Mouse (Mus musculus): ENCODE measurements around the gene Sgsm3. TPM values are rescaled to one million over a fixed set of nuclear protein-coding genes. Genes with fewer than 3 reads are reported as not detected.
A peak's percentile ranks its signal among the peaks of the same experiment; 100 is the strongest.

Gene Sgsm3
- polyA plus RNA-seq, 1 experiment from 2014 or later, result 79.1 TPM

- peaks cover 34% of the 10 kb centered on the region for H3K4me1 ChIP-seq
- 42% methylated on average over 8 of the region's 9 CpGs for WGBS
- no peak overlapping the region for H3K27ac ChIP-seq (replicated peaks)
- ATAC-seq (ENCODE audit: low FRiP score), result no peak
- no peaks in the 10 kb centered on the region for H3K27me3 ChIP-seq (replicated peaks)
- H3K36me3 ChIP-seq, result no peaks in the 10 kb centered on the region
- no peaks in the 10 kb centered on the region for H3K9me3 ChIP-seq (replicated peaks)
- no peak overlapping the region for H3K4me2 ChIP-seq
- H3K9ac ChIP-seq (replicated peaks), result no peak overlapping the region
- no peak overlapping the region for H3K4me3 ChIP-seq (replicated peaks)
Observed at GRCm38 (mm10) chr15:81032941-81033629, 55.5 kb downstream of the Sgsm3 start.

- Histone ChIP-seq H3K9ac (replicated peaks) (no peak overlapping the region), H3K36me3 (no peaks in the 10 kb centered on the region), H3K4me2 (no peak overlapping the region), H3K4me1 (peaks cover 34% of the 10 kb centered on the region), H3K27ac (replicated peaks) (no peak overlapping the region), H3K9me3 (replicated peaks) (no peaks in the 10 kb centered on the region), H3K4me3 (replicated peaks) (no peak overlapping the region), H3K27me3 (replicated peaks) (no peaks in the 10 kb centered on the region)
- no peak for ATAC-seq (ENCODE audit: low FRiP score)
- 79% methylated on average over 6 of the region's 6 CpGs for WGBS
Observed at GRCm38 (mm10) chr15:81034119-81034518, 56.6 kb downstream of the Sgsm3 start.

- H3K27me3 ChIP-seq (replicated peaks), result no peaks in the 10 kb centered on the region
- H3K9ac ChIP-seq (replicated peaks), result no peak overlapping the region
- no peak overlapping the region for H3K4me2 ChIP-seq
- H3K4me1 ChIP-seq, result peaks cover 34% of the 10 kb centered on the region
- H3K4me3 ChIP-seq (replicated peaks), result no peak overlapping the region
- H3K9me3 ChIP-seq (replicated peaks), result no peaks in the 10 kb centered on the region
- H3K27ac ChIP-seq (replicated peaks), result 0 out of 2 replicates have a peak overlapping the region, but pooled peaks have one; percentile 13
- WGBS, result 73% methylated on average over 12 of the region's 12 CpGs
- H3K36me3 ChIP-seq, result no peaks in the 10 kb centered on the region
- no peak for ATAC-seq (ENCODE audit: low FRiP score)
Observed at GRCm38 (mm10) chr15:81035417-81036162, 58.0 kb downstream of the Sgsm3 start.

- WGBS, result 84% methylated on average over 5 of the region's 5 CpGs
Observed at GRCm38 (mm10) chr15:81038419-81038818, 60.9 kb downstream of the Sgsm3 start.

GRCm38 (mm10) chr15:81041767-81042166 lies 64.2 kb downstream of the Sgsm3 start:
- H3K9me3 ChIP-seq (replicated peaks), result no peaks in the 10 kb centered on the region
- H3K36me3 ChIP-seq, result no peaks in the 10 kb centered on the region; the same call in 1 of the 2 replicates
- no peak overlapping the region for H3K9ac ChIP-seq (replicated peaks)
- no peak overlapping the region for H3K4me2 ChIP-seq
- H3K27ac ChIP-seq (replicated peaks), result no peak overlapping the region
- H3K4me3 ChIP-seq (replicated peaks), result no peak overlapping the region
- 85% methylated on average over 4 of the region's 4 CpGs for WGBS
- H3K27me3 ChIP-seq (replicated peaks), result no peaks in the 10 kb centered on the region
- ATAC-seq (ENCODE audit: low FRiP score), result no peak
- H3K4me1 ChIP-seq, result peaks cover 4% of the 10 kb centered on the region; the same call in 1 of the 2 replicates

More at GRCm38 (mm10) chr15:81038419-81038818, 60.9 kb downstream of the Sgsm3 start:
- Histone ChIP-seq H3K4me2 (no peak overlapping the region), H3K36me3 (no peaks in the 10 kb centered on the region; the same call in 1 of the 2 replicates), H3K4me3 (replicated peaks) (no peak overlapping the region), H3K27ac (replicated peaks) (no peak overlapping the region), H3K27me3 (replicated peaks) (no peaks in the 10 kb centered on the region), H3K9ac (replicated peaks) (no peak overlapping the region), H3K9me3 (replicated peaks) (no peaks in the 10 kb centered on the region), H3K4me1 (peaks cover 25% of the 10 kb centered on the region)
- no peak for ATAC-seq (ENCODE audit: low FRiP score)

- Histone ChIP-seq H3K4me3 (replicated peaks) (no peak overlapping the region), H3K9ac (replicated peaks) (no peak overlapping the region), H3K4me2 (no peak overlapping the region), H3K9me3 (replicated peaks) (no peaks in the 10 kb centered on the region), H3K36me3 (no peaks in the 10 kb centered on the region; the same call in 1 of the 2 replicates), H3K27me3 (replicated peaks) (no peaks in the 10 kb centered on the region), H3K27ac (replicated peaks) (no peak overlapping the region), H3K4me1 (peaks cover 5% of the 10 kb centered on the region; the same call in 1 of the 2 replicates)
- ATAC-seq (ENCODE audit: low FRiP score), result no peak
- 71% methylated on average over 13 of the region's 13 CpGs for WGBS
Observed at GRCm38 (mm10) chr15:81042276-81042931, 64.8 kb downstream of the Sgsm3 start.

- ATAC-seq (ENCODE audit: low FRiP score), result no peak
- no peaks in the 10 kb centered on the region for H3K9me3 ChIP-seq (replicated peaks)
- H3K9ac ChIP-seq (replicated peaks), result no peak overlapping the region
- no peak overlapping the region for H3K4me2 ChIP-seq
- no peak overlapping the region for H3K27ac ChIP-seq (replicated peaks)
- no peak overlapping the region for H3K4me3 ChIP-seq (replicated peaks)
- H3K27me3 ChIP-seq (replicated peaks), result no peaks in the 10 kb centered on the region
- H3K36me3 ChIP-seq, result no peaks in the 10 kb centered on the region; the same call in 1 of the 2 replicates
- H3K4me1 ChIP-seq, result peaks cover 9% of the 10 kb centered on the region
- WGBS, result 92% methylated on average over 9 of the region's 9 CpGs
Observed at GRCm38 (mm10) chr15:81044446-81044845, 66.9 kb downstream of the Sgsm3 start.

GRCm38 (mm10) chr15:81045336-81045735 lies 67.8 kb downstream of the Sgsm3 start:
- peaks cover 12% of the 10 kb centered on the region for H3K4me1 ChIP-seq
- no peaks in the 10 kb centered on the region; the same call in 1 of the 2 replicates for H3K36me3 ChIP-seq
- H3K4me3 ChIP-seq (replicated peaks), result no peak overlapping the region
- no peak for ATAC-seq (ENCODE audit: low FRiP score)
- no peak overlapping the region for H3K27ac ChIP-seq (replicated peaks)
- WGBS, result 82% methylated on average over 4 of the region's 4 CpGs
- H3K27me3 ChIP-seq (replicated peaks), result no peaks in the 10 kb centered on the region
- H3K4me2 ChIP-seq, result no peak overlapping the region
- H3K9ac ChIP-seq (replicated peaks), result no peak overlapping the region
- no peaks in the 10 kb centered on the region for H3K9me3 ChIP-seq (replicated peaks)

- Histone ChIP-seq H3K9ac (replicated peaks) (no peak overlapping the region), H3K4me2 (no peak overlapping the region), H3K4me3 (replicated peaks) (no peak overlapping the region), H3K36me3 (no peaks in the 10 kb centered on the region; the same call in 1 of the 2 replicates), H3K9me3 (replicated peaks) (no peaks in the 10 kb centered on the region), H3K27ac (replicated peaks) (no peak overlapping the region), H3K27me3 (replicated peaks) (no peaks in the 10 kb centered on the region), H3K4me1 (peaks cover 15% of the 10 kb centered on the region)
- ATAC-seq (ENCODE audit: low FRiP score), result no peak
- 93% methylated on average over 7 of the region's 7 CpGs for WGBS
Observed at GRCm38 (mm10) chr15:81046061-81046460, 68.5 kb downstream of the Sgsm3 start.

GRCm38 (mm10) chr15:81047497-81047896 lies 69.9 kb downstream of the Sgsm3 start:
- ATAC-seq (ENCODE audit: low FRiP score), result no peak
- Histone ChIP-seq H3K36me3 (no peaks in the 10 kb centered on the region; the same call in 1 of the 2 replicates), H3K4me1 (peaks cover 14% of the 10 kb centered on the region), H3K4me2 (no peak overlapping the region), H3K9ac (replicated peaks) (no peak overlapping the region; the same call in 1 of the 2 replicates), H3K4me3 (replicated peaks) (no peak overlapping the region), H3K27ac (replicated peaks) (peak overlapping the region; percentile 23; the same call in 1 of the 2 replicates), H3K9me3 (replicated peaks) (no peaks in the 10 kb centered on the region), H3K27me3 (replicated peaks) (no peaks in the 10 kb centered on the region)
- WGBS, result 53% methylated on average over 10 of the region's 10 CpGs

- 83% methylated on average over 6 of the region's 6 CpGs for WGBS
- Histone ChIP-seq H3K4me1 (peaks cover 10% of the 10 kb centered on the region), H3K4me2 (no peak overlapping the region), H3K36me3 (no peaks in the 10 kb centered on the region), H3K27me3 (replicated peaks) (no peaks in the 10 kb centered on the region), H3K4me3 (replicated peaks) (no peak overlapping the region), H3K9ac (replicated peaks) (no peak overlapping the region), H3K27ac (replicated peaks) (no peak overlapping the region), H3K9me3 (replicated peaks) (no peaks in the 10 kb centered on the region)
- ATAC-seq (ENCODE audit: low FRiP score), result no peak
Observed at GRCm38 (mm10) chr15:81049401-81050053, 72.0 kb downstream of the Sgsm3 start.
